Mouse (Mus musculus) B cell, adult 2 months (primary cell): ENCODE results near the gene Pagr1b.
A peak's percentile ranks its signal among the peaks of the same experiment; 100 is the strongest.

Experiments
- DNase-seq, 2 experiments: peaks; one replicate each; pipeline ENCODE4 v3.0.0; 2022

Gene Pagr1b

DNA sequence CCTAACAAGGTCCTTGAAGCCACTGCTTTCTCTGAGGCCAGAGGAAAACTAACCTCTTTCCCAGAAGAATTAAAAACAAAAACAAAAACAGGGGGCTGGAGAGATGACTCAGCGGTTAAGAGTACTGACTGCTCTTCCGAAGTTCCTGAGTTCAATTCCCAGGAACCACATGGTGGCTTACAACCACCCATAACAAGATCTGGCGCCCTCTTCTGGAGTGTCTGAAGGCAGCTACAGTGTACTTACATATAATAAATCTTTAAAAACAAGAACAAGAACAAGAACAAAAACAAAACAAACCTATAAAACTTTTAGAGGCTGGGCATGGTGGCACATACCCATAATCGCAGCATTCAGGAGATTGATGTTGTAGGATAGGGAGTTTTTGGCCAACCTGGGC is 19.8 kb downstream of the Pagr1b start:
- DNase-seq: peak in 1 of 2 experiments; percentile 23

DNA sequence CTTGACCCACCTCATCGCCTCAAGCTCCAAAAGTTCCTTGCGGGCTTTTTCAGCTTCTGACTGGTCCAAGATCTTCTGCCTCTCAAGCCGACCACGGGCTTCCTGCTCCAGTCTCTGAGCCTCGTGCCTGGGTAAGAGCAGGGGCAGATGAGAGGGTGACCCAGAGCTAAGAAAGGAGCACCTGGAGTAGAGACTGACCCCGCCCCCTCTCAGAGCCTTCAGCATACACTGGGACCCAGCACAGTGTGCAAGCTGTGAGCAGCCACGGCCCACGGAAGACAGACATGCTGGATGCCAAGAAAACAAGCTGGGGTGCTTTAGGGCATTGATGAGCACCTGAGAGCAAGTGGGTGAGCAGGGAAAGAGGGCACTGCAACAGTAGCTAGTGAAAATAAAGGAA is 27.5 kb downstream of the Pagr1b start:
- DNase-seq: no peak

GRCm38 (mm10) chr7:126986319-126986718 is 30.0 kb downstream of the Pagr1b start:
- peak; percentile 26 to 30 for DNase-seq

DNA sequence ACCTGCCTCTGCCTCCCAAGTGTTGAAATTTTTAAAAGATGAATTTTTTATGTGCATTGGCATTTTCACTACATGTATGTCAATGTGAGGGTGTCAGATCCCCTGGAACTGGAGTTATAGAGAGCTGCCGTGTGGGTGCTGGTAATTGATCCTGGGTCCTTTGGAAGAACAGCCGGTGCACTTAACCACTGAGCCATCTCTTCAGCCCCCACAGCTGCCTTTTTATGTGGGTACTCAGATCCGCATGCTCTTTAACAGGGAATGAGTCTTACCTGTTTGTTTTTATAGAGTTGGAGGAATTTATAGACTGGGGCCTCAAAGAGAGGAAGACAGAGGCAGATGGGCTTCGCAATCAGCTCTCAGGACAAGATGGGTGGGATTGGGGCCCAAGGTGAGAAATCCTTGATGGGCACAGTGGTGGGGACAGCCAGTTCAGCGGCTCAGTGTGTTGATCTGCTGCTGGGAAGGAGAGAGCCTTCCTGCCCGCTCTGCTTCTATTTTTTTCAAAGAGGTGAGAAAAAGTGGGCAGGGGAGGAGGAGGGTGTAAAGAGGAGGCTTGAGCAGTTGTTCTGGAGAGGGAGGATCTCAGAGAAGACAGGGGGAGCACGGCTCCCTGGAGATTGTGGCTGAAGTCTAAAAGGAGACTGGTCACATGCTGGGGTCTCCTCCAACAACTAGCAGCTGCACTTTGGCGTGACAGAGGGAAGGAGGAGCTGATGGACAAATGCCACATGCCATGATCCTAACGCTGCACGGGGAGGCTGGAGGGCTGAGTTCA is 31.4 kb downstream of the Pagr1b start:
- no peak for DNase-seq

GRCm38 (mm10) chr7:126983113-126983512 is 33.2 kb downstream of the Pagr1b start:
- DNase-seq: no peak

- DNase-seq: no peak
Observed at GRCm38 (mm10) chr7:126982054-126982453, 34.2 kb downstream of the Pagr1b start.

DNA sequence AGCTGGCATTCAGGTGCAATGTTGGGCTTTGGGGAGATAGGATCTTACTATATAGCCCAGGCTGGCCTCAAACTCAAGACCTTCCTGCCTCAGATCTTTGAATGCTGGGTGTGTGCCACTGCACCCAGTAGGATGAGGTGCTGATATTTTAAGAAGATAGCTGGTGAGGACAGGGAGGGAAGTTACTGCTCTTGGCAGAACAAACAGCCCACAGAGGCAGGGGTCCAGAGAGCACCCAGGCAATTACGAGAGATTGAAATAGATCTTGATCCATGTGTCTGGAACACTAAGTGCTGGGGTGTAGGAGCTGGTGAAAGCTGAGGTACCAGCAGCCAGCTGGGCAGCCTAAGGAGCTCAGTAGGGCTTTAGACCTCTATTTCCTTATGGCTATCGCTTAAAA is 34.7 kb downstream of the Pagr1b start:
- no peak for DNase-seq

DNA sequence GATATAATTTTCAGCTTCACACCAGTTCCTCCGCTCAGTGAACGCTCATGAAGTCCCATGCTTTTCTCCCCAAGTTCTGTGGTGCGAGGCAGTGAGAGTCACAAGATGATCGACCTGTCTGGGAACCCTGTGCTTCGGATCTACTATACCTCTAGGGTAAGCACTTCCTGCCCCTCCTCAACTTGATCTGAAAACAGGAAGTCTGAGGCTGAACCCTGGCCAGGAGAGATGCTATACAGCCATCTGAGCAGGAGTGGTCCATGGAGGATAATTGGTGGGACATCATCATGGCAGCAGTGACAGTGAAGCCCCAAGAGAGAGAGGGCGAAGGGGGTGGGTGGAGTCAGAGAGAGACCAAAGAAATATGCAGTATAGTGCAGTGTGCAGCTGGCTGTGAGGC is 37.4 kb downstream of the Pagr1b start:
- no peak for DNase-seq

DNA sequence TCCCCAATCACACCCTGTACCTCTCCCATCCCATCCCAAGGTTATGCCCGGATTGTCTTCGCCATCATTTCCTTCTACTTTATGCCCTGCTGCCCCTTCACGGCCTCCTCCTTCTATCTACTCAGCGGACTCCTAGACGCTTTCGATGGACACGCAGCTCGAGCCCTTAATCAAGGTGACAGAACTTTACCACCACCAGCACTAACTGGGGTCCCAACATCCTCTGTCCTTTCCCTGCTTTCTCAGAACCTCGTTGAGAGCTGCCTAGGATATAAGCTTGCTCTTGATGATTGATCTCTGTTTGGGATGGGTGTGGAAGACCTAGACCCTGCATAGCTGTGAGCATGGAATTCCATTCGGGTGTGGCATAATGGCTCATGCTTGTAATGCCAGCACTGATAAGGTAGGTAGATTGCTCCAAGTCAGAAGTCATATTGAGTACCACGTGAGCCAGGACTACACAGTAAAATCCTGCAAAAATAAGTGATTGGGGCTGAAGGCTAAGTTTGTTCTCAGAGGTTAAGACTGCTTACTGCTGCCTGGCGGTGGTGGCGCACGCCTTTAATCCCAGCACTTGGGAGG is 39.3 kb downstream of the Pagr1b start:
- no peak for DNase-seq

DNA sequence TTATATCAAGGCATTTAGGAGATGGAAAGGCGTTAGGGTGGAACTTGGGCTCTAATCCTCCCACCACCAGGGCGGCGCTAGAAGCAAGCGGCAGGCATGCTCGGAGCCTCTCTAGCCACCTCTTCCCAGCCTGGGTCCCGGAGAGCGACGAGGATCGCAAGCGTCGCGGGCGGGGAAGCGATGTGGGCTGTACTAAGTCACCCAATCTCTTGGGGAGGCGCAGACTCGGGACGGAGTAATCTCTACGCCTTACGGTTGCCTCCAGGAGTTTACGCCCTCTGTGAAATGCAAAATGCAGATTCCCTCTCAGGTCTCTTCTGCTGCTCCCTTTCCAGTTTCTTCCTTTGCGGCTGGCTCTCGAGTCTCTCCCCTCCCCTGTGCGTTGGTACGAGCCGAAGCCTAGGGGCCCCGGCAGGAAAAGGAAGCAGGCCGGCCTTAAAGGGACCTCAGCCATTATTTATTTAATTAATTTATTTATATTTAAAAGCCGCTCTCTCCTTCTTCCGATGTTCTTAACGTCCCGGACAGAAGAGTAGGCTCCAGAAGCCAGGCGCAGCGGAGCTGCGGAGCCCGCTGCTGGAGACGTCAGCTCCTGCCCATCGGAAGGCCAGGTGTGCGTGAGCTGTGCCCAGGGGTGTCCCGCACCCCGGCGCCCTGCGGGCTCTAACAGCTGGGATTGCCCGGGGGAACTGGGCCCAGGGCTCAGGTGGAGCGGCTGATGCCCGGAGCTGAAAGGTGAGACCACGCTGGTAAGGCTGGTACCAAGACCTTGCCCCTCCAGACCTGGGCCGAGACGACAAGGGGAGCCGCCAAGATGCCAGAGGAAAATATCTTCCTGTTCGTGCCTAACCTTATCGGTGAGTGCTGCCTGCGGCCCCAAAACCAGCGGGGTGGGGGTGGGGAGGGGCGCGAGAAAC is 40.1 kb downstream of the Pagr1b start, which contains the start of gene Cdiptos:
TSS of gene Cdiptos (minus strand) at position 149 of the 917 bp plus-strand sequence.
- DNase-seq: peak; percentile 97 to 98

- no peak for DNase-seq
Observed at GRCm38 (mm10) chr7:126975893-126975949, 40.6 kb downstream of the Pagr1b start, which contains the start of gene Cdipt. Gene Cdipt (plus strand): TSS chr7:126975914.

DNA sequence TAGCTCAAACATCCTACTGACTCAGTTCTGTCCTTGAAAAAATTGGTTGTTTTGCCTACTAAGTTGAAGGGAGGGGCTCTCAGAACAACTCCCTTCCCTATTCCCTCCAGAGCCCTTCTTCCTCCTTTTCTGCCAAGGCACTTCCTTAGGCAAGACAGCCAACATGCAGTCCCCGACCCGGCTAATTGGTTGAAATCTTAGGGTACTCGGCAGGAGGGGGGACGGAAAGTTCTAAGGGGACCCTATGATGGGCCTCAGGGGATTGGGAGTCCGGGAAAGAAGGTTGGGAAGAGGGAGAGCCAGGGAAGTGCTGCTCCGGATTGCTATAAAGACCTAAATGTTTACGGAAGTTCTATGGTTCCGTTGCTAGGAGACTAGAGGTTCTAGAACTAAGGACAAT is 40.8 kb downstream of the Pagr1b start:
- no peak for DNase-seq

GRCm38 (mm10) chr7:126967361-126967760 is 48.9 kb downstream of the Pagr1b start:
- no peak for DNase-seq

DNA sequence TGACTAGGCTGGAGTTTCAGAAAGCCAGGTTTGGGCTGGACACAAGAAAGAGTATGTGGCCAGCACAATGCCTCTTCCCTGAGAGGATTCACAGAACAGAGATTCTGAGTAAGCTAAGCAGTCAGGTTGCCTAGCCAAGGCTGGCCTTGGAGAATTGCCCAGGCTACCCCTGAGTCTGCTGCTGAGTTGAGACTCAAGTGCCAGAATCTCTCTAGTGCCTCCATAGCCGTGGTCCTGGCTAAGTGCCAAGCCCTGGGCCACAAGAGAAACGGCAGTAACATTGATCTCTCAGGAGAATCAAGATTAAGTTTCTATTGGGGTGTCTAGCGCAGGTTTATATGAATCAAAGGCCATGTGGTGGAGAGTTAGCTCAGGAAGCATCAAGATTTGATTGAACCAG is 50.7 kb downstream of the Pagr1b start:
- DNase-seq: no peak

DNA sequence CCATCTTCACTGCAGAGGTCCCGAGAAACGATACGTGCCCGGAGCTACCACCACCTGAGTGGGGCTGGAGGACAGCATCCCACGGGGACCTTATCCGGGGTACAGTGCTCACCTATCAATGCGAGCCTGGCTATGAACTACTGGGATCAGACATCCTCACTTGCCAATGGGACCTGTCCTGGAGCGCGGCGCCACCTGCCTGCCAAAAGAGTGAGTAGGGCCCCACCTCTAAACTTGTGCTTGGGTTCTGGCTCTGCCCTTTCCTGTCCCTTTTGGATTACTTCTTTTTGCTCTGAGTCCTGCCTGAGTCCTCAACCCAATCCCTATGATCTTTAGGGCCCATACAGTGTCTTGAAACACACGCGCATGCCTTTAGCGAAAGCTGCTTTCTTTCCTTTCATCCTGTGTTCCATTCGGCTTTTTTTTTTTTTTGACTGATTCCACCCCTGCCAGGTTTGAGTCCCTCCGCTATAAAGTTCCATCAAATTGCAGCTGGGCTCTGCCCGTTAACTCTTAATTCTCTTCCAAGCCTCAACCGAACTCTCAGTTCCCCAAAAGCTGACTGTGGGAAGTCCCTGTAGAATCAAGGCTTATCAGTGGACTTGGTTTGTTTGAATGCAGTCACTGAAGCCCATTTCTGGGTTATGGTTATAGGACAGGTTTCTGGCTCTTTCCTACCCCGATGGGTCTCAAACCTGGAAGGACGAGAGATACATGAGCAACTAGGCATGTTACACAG is 52.6 kb downstream of the Pagr1b start:
- peak; percentile 44 to 52 for DNase-seq

DNA sequence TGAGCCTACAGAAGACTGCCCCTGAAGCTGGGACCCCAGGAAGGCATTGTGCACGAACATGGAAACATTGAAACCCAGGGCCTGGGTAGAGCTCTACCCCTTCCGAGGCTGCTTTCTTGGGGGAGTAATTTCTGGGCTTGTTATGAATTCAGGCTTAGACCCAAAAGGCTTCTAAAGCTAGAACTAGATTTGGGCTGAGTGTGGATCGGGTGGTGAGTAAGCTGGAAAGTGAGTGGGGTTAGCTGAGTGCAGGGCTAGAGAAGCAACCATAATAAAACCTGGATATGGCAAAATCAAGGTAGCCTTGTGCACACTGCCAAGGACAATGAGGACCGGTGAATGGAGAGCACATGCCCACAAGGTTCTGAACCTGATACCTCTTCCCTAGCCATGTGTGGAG is 54.3 kb downstream of the Pagr1b start:
- no peak for DNase-seq

DNA sequence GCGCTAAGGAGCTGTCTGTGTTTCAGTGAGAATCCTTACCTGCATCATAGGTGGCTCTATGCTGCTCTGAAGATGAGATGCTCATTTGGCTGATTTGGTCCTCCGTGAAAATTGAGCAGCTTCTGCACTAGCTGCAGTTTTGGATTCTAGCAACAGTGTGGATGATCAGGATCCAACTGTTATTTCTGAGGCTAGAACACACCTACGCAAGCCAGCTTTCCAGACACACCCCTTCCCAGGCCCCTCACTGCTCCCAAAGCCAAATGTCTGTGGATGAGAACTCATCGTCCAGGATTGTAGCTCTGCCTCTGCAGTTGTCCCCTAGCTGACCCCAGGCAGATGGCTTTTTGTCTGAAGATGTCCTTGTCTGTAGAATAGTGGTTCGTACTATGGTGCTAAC is 55.2 kb downstream of the Pagr1b start:
- no peak for DNase-seq

DNA sequence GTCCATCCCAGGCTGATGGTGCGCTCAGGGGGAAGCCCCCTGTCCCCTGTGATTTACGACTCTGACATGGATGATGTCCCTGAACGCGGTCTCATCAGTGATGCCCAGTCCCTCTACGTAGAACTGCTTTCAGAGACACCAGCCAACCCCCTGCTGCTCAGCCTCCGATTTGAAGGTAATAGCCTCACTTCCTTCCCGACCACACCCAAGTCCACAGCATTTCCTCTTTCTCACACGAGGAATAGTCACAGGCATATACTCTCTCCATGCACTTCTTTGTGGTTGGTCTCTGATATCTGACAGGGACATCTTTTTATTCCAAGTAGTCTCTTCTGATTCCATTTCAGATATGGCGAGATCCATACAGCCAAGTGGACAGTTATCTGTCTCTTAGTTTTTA is 56.5 kb downstream of the Pagr1b start:
- DNase-seq: no peak

- DNase-seq: no peak
Observed at GRCm38 (mm10) chr7:126955125-126955524, 61.2 kb downstream of the Pagr1b start.

DNA sequence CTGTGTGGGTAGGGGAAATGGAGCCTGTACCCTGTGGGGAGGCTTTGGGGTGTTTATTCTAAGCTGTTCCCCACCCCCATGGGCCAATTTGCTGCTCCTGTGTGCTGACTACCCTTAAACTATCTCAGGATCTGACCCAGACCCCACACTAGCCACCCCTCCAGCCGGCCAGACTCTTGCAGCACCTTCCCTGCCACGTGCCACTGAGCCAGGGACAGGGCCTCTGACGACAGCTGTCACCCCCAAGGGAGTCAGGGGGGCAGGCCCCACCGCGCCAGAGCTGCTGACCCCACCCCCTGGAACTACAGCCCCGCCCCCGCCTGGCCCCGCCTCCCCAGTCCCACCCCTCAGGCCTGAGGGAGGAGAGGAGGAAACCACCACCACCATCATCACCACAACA is 63.6 kb downstream of the Pagr1b start:
- no peak for DNase-seq

- no peak for DNase-seq
Observed at GRCm38 (mm10) chr7:126951741-126952140, 64.5 kb downstream of the Pagr1b start.
